Mouse (Mus musculus) erythroblast, embryonic 14.5 days (primary cell): ENCODE measurements around the gene Rpl18.

ENCODE experiments used
- GATA1 ChIP-seq: IDR thresholded peaks from 2 replicates; pipeline ENCODE4 v1.6.1; 2012; ENCODE audit warnings: low read length, inconsistent platforms, mixed read lengths
- TAL1 ChIP-seq: IDR thresholded peaks from 3 replicates; pipeline ENCODE4 v1.6.1; 2012; ENCODE audit warnings: low read length, inconsistent platforms, mixed read lengths

GRCm38 (mm10) chr7:45733477-45733876, 18.2 kb downstream of the Rpl18 start:
- TF ChIP-seq GATA1 (no peak), TAL1 (no peak)
